8 mouse cellular contexts compared by ENCODE assay signal in the genomic region with DNA sequence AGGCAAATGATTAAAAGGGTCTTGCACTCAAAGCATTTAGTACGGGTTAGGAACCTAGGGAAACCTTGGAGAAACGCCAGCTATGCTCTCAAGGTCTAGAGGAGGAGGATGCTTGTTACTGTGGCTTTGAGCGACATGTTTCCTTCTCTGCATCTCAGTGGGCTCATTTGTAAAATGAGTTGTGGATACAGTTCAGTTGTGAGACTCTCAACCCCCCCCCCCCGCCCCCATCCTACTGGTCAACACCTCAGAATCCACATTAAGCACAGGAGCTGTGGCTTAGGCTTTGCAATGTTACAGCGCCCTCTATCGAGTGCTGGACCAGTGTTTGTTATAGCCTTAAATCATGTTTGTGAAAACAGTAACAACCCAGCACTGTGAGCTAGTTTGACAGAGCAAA. TPM values are rescaled to one million over a fixed set of nuclear protein-coding genes. Genes with fewer than 3 reads are reported as not detected.
DNase-seq lines count a peak whose midpoint lies in the region; ATAC-seq lines count a peak whose summit lies in the region.
"Had no signal": no experiment of that assay in that cellular context is flagged by ENCODE, and none has a peak within 500 bp of the region (broad histone marks: within the 10 kb centered on the region; RNA-seq: fewer than 3 reads in every experiment).

No protein-coding gene starts in this region.

- H3K27me3 ChIP-seq in forebrain, embryonic 16.5 days (replicated peaks; ENCODE audit: control insufficient read depth, insufficient read depth, low read length) = no peaks in the 10 kb centered on the region
- H3K27me3 ChIP-seq in hindbrain, embryonic 15.5 days = no peaks in the 10 kb centered on the region

- H3K9me3 ChIP-seq in forebrain, embryonic 16.5 days (ENCODE audit: control insufficient read depth, low read length) = no peaks in the 10 kb centered on the region
- no peaks in the 10 kb centered on the region for H3K9me3 ChIP-seq in hindbrain, embryonic 15.5 days

- H3K4me1 ChIP-seq in forebrain, embryonic 16.5 days (replicated peaks; ENCODE audit: control insufficient read depth, insufficient read depth, low read length) = 0 out of 2 replicates have a peak, but pooled peaks cover 2% of the 10 kb centered on the region
- H3K4me1 ChIP-seq in hindbrain, embryonic 15.5 days (replicated peaks) = no peaks in the 10 kb centered on the region

- WGBS in forebrain, embryonic 16.5 days = 2% methylated on average over 6 of the region's 6 CpGs
- 12% methylated on average over 6 of the region's 6 CpGs for WGBS in hindbrain, embryonic 15.5 days

- no peak overlapping the region for H3K27ac ChIP-seq in forebrain, embryonic 16.5 days (ENCODE audit: low read length)
- no peak overlapping the region for H3K27ac ChIP-seq in hindbrain, embryonic 15.5 days (replicated peaks)
- H3K27ac ChIP-seq: macrophage had no signal

- peak; percentile 78 for DNase-seq in R1 (ENCODE audit: low read depth, low spot score)
- peak; percentile 68 for DNase-seq in cerebellum, adult 11 months
- DNase-seq in layer of hippocampus, postnatal 14 days (ENCODE audit: low spot score in 2 of 2) = peak; percentile 56 to 81
- peak; percentile 95 for DNase-seq in lung, postnatal 36 days
- peak; percentile 51 to 78 for DNase-seq in right cerebral cortex, postnatal 10 days (ENCODE audit: low spot score in 2 of 2)

- H3K36me3 ChIP-seq in forebrain, embryonic 16.5 days (ENCODE audit: control insufficient read depth, insufficient read depth) = no peaks in the 10 kb centered on the region
- no peaks in the 10 kb centered on the region for H3K36me3 ChIP-seq in hindbrain, embryonic 15.5 days

- ATAC-seq in forebrain, embryonic 16.5 days = peak; percentile 88
- peak; percentile 74; the same call in 1 of the 2 replicates for ATAC-seq in hindbrain, embryonic 15.5 days (ENCODE audit: low FRiP score, low read depth)

- H3K4me2 ChIP-seq in forebrain, embryonic 16.5 days (ENCODE audit: low read length) = no peak overlapping the region; the same call in 1 of the 2 replicates
- 0 out of 2 replicates have a peak overlapping the region, but pooled peaks have one; percentile 6 for H3K4me2 ChIP-seq in hindbrain, embryonic 15.5 days

- no peak overlapping the region for H3K9ac ChIP-seq in forebrain, embryonic 16.5 days (replicated peaks; ENCODE audit: low read depth, low read length)
- H3K9ac ChIP-seq in hindbrain, embryonic 15.5 days = no peak overlapping the region

- no peak overlapping the region for H3K4me3 ChIP-seq in forebrain, embryonic 16.5 days (replicated peaks; ENCODE audit: low read length)
- H3K4me3 ChIP-seq in hindbrain, embryonic 15.5 days = no peak overlapping the region

RNA-seq across cellular contexts. Expression of a gene that starts 44.5 kb away (rescaled TPM):
- 3.9 and 4.6 TPM in 2 replicates for polyA plus RNA-seq in forebrain, embryonic 16.5 days (2015; fragmentation: Nextera tagmentation; extraction: Ambion mirVana)
- polyA plus RNA-seq in hindbrain, embryonic 15.5 days (2015; fragmentation: Nextera tagmentation; extraction: Ambion mirVana) = 5.7 and 6.8 TPM in 2 replicates
- total RNA-seq in layer of hippocampus, postnatal 14 days (2021) = 100 to 1,000 TPM; 101 to 107 TPM

RNA-seq across cellular contexts. Expression of a gene that starts 52.1 kb away (rescaled TPM):
- polyA plus RNA-seq in forebrain, embryonic 16.5 days (2015; fragmentation: Nextera tagmentation; extraction: Ambion mirVana) = 30.7 and 31.2 TPM in 2 replicates
- polyA plus RNA-seq in hindbrain, embryonic 15.5 days (2015; fragmentation: Nextera tagmentation; extraction: Ambion mirVana) = 23.4 and 26.8 TPM in 2 replicates
- total RNA-seq in layer of hippocampus, postnatal 14 days (2021) = 10 to 100 TPM; 19.8 to 20.4 TPM
